Mouse (Mus musculus) neural tube, embryonic 12.5 days (tissue): Measurements from ENCODE around the gene Sparc. TPM values are rescaled to one million over a fixed set of nuclear protein-coding genes. Genes with fewer than 3 reads are reported as not detected.

ENCODE experiments used
- ATAC-seq: fragments of 200-750 bp; cut with Nextera tagmentation; 2 replicates; pipeline ENCODE4 v1.8.0; 2017; ENCODE audit warnings: low read depth, mild to moderate bottlenecking, moderate TSS enrichment, moderate library complexity; ENCODE audit not compliant: low FRiP score
- H3K27ac ChIP-seq: fragments of 300-500 bp; sonication (generic); 2 replicates; pipeline ENCODE4 v1.5.1; 2016
- H3K27me3 ChIP-seq: fragments of 300-500 bp; sonication (generic); replicated peaks from 2 replicates; pipeline ENCODE4 v1.6.1; 2016; ENCODE audit warnings: mild to moderate bottlenecking
- H3K36me3 ChIP-seq: fragments of 300-500 bp; sonication (generic); 2 replicates; pipeline ENCODE4 v1.6.1; 2016; ENCODE audit warnings: mild to moderate bottlenecking
- H3K4me1 ChIP-seq: fragments of 300-500 bp; sonication (generic); 2 replicates; pipeline ENCODE4 v1.6.1; 2016
- H3K4me2 ChIP-seq: fragments of 300-500 bp; sonication (generic); replicated peaks from 2 replicates; pipeline ENCODE4 v1.6.1; 2016; ENCODE audit warnings: mild to moderate bottlenecking
- H3K4me3 ChIP-seq: fragments of 300-500 bp; sonication (generic); 2 replicates; pipeline ENCODE4 v1.5.1; 2016
- H3K9ac ChIP-seq: fragments of 300-500 bp; sonication (generic); 2 replicates; pipeline ENCODE4 v1.6.1; 2016; ENCODE audit warnings: mild to moderate bottlenecking
- H3K9me3 ChIP-seq: fragments of 300-500 bp; sonication (generic); 2 replicates; pipeline ENCODE4 v1.6.1; 2016; ENCODE audit warnings: mild to moderate bottlenecking
- WGBS: fragments of 180-500 bp; shearing (Covaris S2); methylation state at CpG from one replicate; pipeline ENCODE4 v1.1.7; 2016; 5-methylcytosine and 5-hydroxymethylcytosine counted together
- polyA plus RNA-seq: library from polyadenylated mRNA; unstranded; fragments of >200 nt; fragmentation: Nextera tagmentation; extraction: Ambion mirVana; gene quantifications from 2 replicates; pipeline ENCODE4 v1.2.1, GENCODE M21; 2016

Gene Sparc
- polyA plus RNA-seq, 1 experiment from 2014 or later = 545 TPM

- Histone ChIP-seq H3K27me3 (no peaks in the 10 kb centered on the region), H3K27ac (no peak overlapping the region), H3K4me1 (no peaks in the 10 kb centered on the region), H3K9ac (no peak overlapping the region), H3K4me3 (no peak overlapping the region), H3K4me2 (no peak overlapping the region), H3K9me3 (no peaks in the 10 kb centered on the region), H3K36me3 (no peaks in the 10 kb centered on the region)
- WGBS = 67% methylated on average over 6 of the region's 6 CpGs
- no peak for ATAC-seq
These were observed 53.9 kb downstream of the Sparc start for GRCm38 (mm10) chr11:55369093-55369471.

GRCm38 (mm10) chr11:55368388-55369092 is 54.4 kb downstream of the Sparc start:
- Histone ChIP-seq H3K4me3 (no peak overlapping the region), H3K9me3 (no peaks in the 10 kb centered on the region), H3K27me3 (no peaks in the 10 kb centered on the region), H3K4me2 (no peak overlapping the region), H3K4me1 (no peaks in the 10 kb centered on the region), H3K36me3 (no peaks in the 10 kb centered on the region), H3K9ac (no peak overlapping the region), H3K27ac (no peak overlapping the region)
- 69% methylated on average over 4 of the region's 4 CpGs for WGBS
- ATAC-seq = no peak

GRCm38 (mm10) chr11:55367783-55368182 is 55.2 kb downstream of the Sparc start:
- Histone ChIP-seq H3K4me1 (no peaks in the 10 kb centered on the region), H3K27ac (no peak overlapping the region), H3K36me3 (no peaks in the 10 kb centered on the region), H3K9ac (no peak overlapping the region), H3K9me3 (no peaks in the 10 kb centered on the region), H3K4me2 (no peak overlapping the region), H3K4me3 (no peak overlapping the region), H3K27me3 (no peaks in the 10 kb centered on the region)
- ATAC-seq = no peak
- WGBS = 74% methylated on average over 10 of the region's 10 CpGs

- no peak overlapping the region for H3K4me2 ChIP-seq
- H3K36me3 ChIP-seq = no peaks in the 10 kb centered on the region
- WGBS = 80% methylated on average over 5 of the region's 5 CpGs
- no peaks in the 10 kb centered on the region for H3K27me3 ChIP-seq
- H3K4me1 ChIP-seq = no peaks in the 10 kb centered on the region
- H3K4me3 ChIP-seq = no peak overlapping the region
- no peaks in the 10 kb centered on the region for H3K9me3 ChIP-seq
- ATAC-seq = no peak
- H3K27ac ChIP-seq = no peak overlapping the region
- no peak overlapping the region for H3K9ac ChIP-seq
These were observed 57.1 kb downstream of the Sparc start for GRCm38 (mm10) chr11:55365840-55366239.

GRCm38 (mm10) chr11:55365242-55365641 is 57.7 kb downstream of the Sparc start:
- no peaks in the 10 kb centered on the region for H3K36me3 ChIP-seq
- no peak for ATAC-seq
- H3K27ac ChIP-seq = no peak overlapping the region
- WGBS = 61% methylated on average over 4 of the region's 4 CpGs
- H3K27me3 ChIP-seq = no peaks in the 10 kb centered on the region
- no peak overlapping the region for H3K4me3 ChIP-seq
- no peak overlapping the region for H3K4me2 ChIP-seq
- H3K9me3 ChIP-seq = no peaks in the 10 kb centered on the region
- H3K9ac ChIP-seq = no peak overlapping the region
- H3K4me1 ChIP-seq = no peaks in the 10 kb centered on the region

- WGBS = 93% methylated on average over 3 of the region's 3 CpGs
These were observed 58.3 kb downstream of the Sparc start for GRCm38 (mm10) chr11:55364662-55365061.

GRCm38 (mm10) chr11:55358094-55358783 is 64.7 kb downstream of the Sparc start:
- Histone ChIP-seq H3K9me3 (no peaks in the 10 kb centered on the region), H3K4me2 (no peak overlapping the region), H3K4me3 (no peak overlapping the region), H3K27ac (no peak overlapping the region), H3K36me3 (no peaks in the 10 kb centered on the region), H3K27me3 (no peaks in the 10 kb centered on the region), H3K9ac (no peak overlapping the region), H3K4me1 (no peaks in the 10 kb centered on the region)
- 83% methylated on average over 15 of the region's 15 CpGs for WGBS
- no peak for ATAC-seq

More at GRCm38 (mm10) chr11:55364662-55365061, 58.3 kb downstream of the Sparc start:
- H3K4me1 ChIP-seq = no peaks in the 10 kb centered on the region
- H3K9ac ChIP-seq = no peak overlapping the region
- H3K27ac ChIP-seq = no peak overlapping the region
- H3K27me3 ChIP-seq = no peaks in the 10 kb centered on the region
- ATAC-seq = no peak
- H3K4me3 ChIP-seq = no peak overlapping the region
- H3K4me2 ChIP-seq = no peak overlapping the region
- H3K36me3 ChIP-seq = no peaks in the 10 kb centered on the region
- H3K9me3 ChIP-seq = no peaks in the 10 kb centered on the region

GRCm38 (mm10) chr11:55356846-55357245 is 66.1 kb downstream of the Sparc start:
- Histone ChIP-seq H3K9ac (no peak overlapping the region), H3K4me2 (no peak overlapping the region), H3K27ac (no peak overlapping the region), H3K4me1 (no peaks in the 10 kb centered on the region), H3K36me3 (no peaks in the 10 kb centered on the region), H3K27me3 (no peaks in the 10 kb centered on the region), H3K4me3 (no peak overlapping the region), H3K9me3 (no peaks in the 10 kb centered on the region)
- WGBS = 98% methylated on average over 2 of the region's 2 CpGs
- ATAC-seq = no peak

Other genes with a start within 250 kb of the Sparc start
- gene Slc36a2, start 238.1 kb downstream of the Sparc start, polyA plus RNA-seq = 0.81 and 0.88 TPM in 2 replicates
- gene Slc36a1, start 218.8 kb downstream of the Sparc start, polyA plus RNA-seq = 2.3 and 3.1 TPM in 2 replicates
- gene Fat2, start 86.6 kb downstream of the Sparc start, polyA plus RNA-seq = 0.05 and 0.06 TPM in 2 replicates
- 275 and 300 TPM in 2 replicates for gene Atox1, start 38.1 kb upstream of the Sparc start, polyA plus RNA-seq
- 178 and 185 TPM in 2 replicates for gene G3bp1, start 46.5 kb upstream of the Sparc start, polyA plus RNA-seq
- gene Glra1, start 185.0 kb upstream of the Sparc start, polyA plus RNA-seq = 5.5 and 6.0 TPM in 2 replicates